Mouse (Mus musculus): ENCODE measurements at regions not wholly inside any gene's neighbourhood (a gene's known extent, or its start where the extent isn't known, plus 50 kb on each side); places are given as distances from the start of the nearest gene placed in this dataset.

- Histone ChIP-seq H3K36me3 (ENCODE audit: control insufficient read depth, insufficient read depth) (no peaks in the 10 kb centered on the region), H3K4me2 (ENCODE audit: low read depth) (no peak overlapping the region), H3K79me2 (ENCODE audit: control insufficient read depth, insufficient read depth) (no peaks in the 10 kb centered on the region), H3ac (ENCODE audit: control insufficient read depth, insufficient read length) (no peak overlapping the region), H3K4me3 (no peak overlapping the region), H3K27me3 (ENCODE audit: control insufficient read depth, insufficient read depth, insufficient read length) (no peaks in the 10 kb centered on the region)
- TF ChIP-seq MYOD1 (IDR thresholded peaks at IDR 0.05; ENCODE audit: control insufficient read depth in 1 of 3, insufficient read length in 2 of 3, low read depth in 2 of 3) (no peak), E2F4 (IDR thresholded peaks at IDR 0.05; ENCODE audit: insufficient read depth) (no peak), POLR2AphosphoS2 (IDR thresholded peaks at IDR 0.05; ENCODE audit: insufficient read length, low read depth) (no peak), TCF12 (IDR thresholded peaks at IDR 0.05; ENCODE audit: insufficient read depth, poor library complexity, severe bottlenecking) (no peak), MAX (IDR thresholded peaks at IDR 0.05; ENCODE audit: low read depth) (no peak), TCF3 (IDR thresholded peaks at IDR 0.05; ENCODE audit: insufficient read length, low read depth) (no peak), SRF (IDR thresholded peaks at IDR 0.05; ENCODE audit: control insufficient read depth, insufficient read length, low read depth) (no peak)
These were observed 147.2 kb upstream of the Plscr5 start for GRCm38 (mm10) chr9:92045472-92045905.

GRCm38 (mm10) chr9:92044161-92044560, 148.6 kb upstream of the Plscr5 start:
- TF ChIP-seq REST (IDR thresholded peaks at IDR 0.05; ENCODE audit: insufficient read depth, insufficient read length) (no peak), MAX (IDR thresholded peaks at IDR 0.05; ENCODE audit: low read depth) (no peak), TCF12 (IDR thresholded peaks at IDR 0.05; ENCODE audit: insufficient read depth, poor library complexity, severe bottlenecking) (no peak), POLR2AphosphoS2 (IDR thresholded peaks at IDR 0.05; ENCODE audit: insufficient read length, low read depth) (no peak), SRF (IDR thresholded peaks at IDR 0.05; ENCODE audit: control insufficient read depth, insufficient read length, low read depth) (no peak), MYOG (IDR thresholded peaks at IDR 0.05; ENCODE audit: control insufficient read depth in 1 of 3, insufficient read depth in 1 of 3, insufficient read length in 2 of 3, low read depth in 2 of 3) (no peak), USF1 (IDR thresholded peaks at IDR 0.05; ENCODE audit: low read depth) (no peak), POLR2A (IDR thresholded peaks at IDR 0.05; ENCODE audit: insufficient read length, low read depth) (no peak), TCF3 (IDR thresholded peaks at IDR 0.05; ENCODE audit: insufficient read length, low read depth) (no peak), CEBPB (IDR thresholded peaks at IDR 0.05; ENCODE audit: insufficient read depth, poor library complexity, severe bottlenecking) (no peak), E2F4 (IDR thresholded peaks at IDR 0.05; ENCODE audit: insufficient read depth) (no peak), MYOD1 (IDR thresholded peaks at IDR 0.05; ENCODE audit: control insufficient read depth in 1 of 3, insufficient read length in 2 of 3, low read depth in 2 of 3) (no peak)
- H3K27me3 ChIP-seq (ENCODE audit: control insufficient read depth, insufficient read depth, insufficient read length): no peaks in the 10 kb centered on the region
- no peaks in the 10 kb centered on the region for H3K79me2 ChIP-seq (ENCODE audit: control insufficient read depth, insufficient read depth)
- H3K4me3 ChIP-seq: no peak overlapping the region
- no peaks in the 10 kb centered on the region for H3K36me3 ChIP-seq (ENCODE audit: control insufficient read depth, insufficient read depth)
- H3K4me2 ChIP-seq (ENCODE audit: low read depth): no peak overlapping the region
- no peak overlapping the region for H3ac ChIP-seq (ENCODE audit: control insufficient read depth, insufficient read length)

GRCm38 (mm10) chr9:92016521-92016920, 176.2 kb upstream of the Plscr5 start:
- TF ChIP-seq CEBPB (IDR thresholded peaks at IDR 0.05; ENCODE audit: insufficient read depth, poor library complexity, severe bottlenecking): no peak
- TF ChIP-seq USF1 (IDR thresholded peaks at IDR 0.05; ENCODE audit: low read depth): no peak
- no peak for TF ChIP-seq MYOG (IDR thresholded peaks at IDR 0.05; ENCODE audit: control insufficient read depth in 1 of 3, insufficient read depth in 1 of 3, insufficient read length in 2 of 3, low read depth in 2 of 3)
- no peak for TF ChIP-seq E2F4 (IDR thresholded peaks at IDR 0.05; ENCODE audit: insufficient read depth)
- TF ChIP-seq POLR2AphosphoS2 (IDR thresholded peaks at IDR 0.05; ENCODE audit: insufficient read length, low read depth): no peak
- TF ChIP-seq TCF12 (IDR thresholded peaks at IDR 0.05; ENCODE audit: insufficient read depth, poor library complexity, severe bottlenecking): no peak
- no peak for TF ChIP-seq SRF (IDR thresholded peaks at IDR 0.05; ENCODE audit: control insufficient read depth, insufficient read length, low read depth)
- TF ChIP-seq POLR2A (IDR thresholded peaks at IDR 0.05; ENCODE audit: insufficient read length, low read depth): no peak
- no peak for TF ChIP-seq MAX (IDR thresholded peaks at IDR 0.05; ENCODE audit: low read depth)
- no peak for TF ChIP-seq REST (IDR thresholded peaks at IDR 0.05; ENCODE audit: insufficient read depth, insufficient read length)

GRCm38 (mm10) chr9:92015923-92016322, 176.8 kb upstream of the Plscr5 start:
- TF ChIP-seq TCF12 (IDR thresholded peaks at IDR 0.05; ENCODE audit: insufficient read depth, poor library complexity, severe bottlenecking): no peak
- no peak for TF ChIP-seq MYOD1 (IDR thresholded peaks at IDR 0.05; ENCODE audit: control insufficient read depth in 1 of 3, insufficient read length in 2 of 3, low read depth in 2 of 3)
- TF ChIP-seq POLR2AphosphoS2 (IDR thresholded peaks at IDR 0.05; ENCODE audit: insufficient read length, low read depth): no peak
- no peak for TF ChIP-seq REST (IDR thresholded peaks at IDR 0.05; ENCODE audit: insufficient read depth, insufficient read length)
- TF ChIP-seq CEBPB (IDR thresholded peaks at IDR 0.05; ENCODE audit: insufficient read depth, poor library complexity, severe bottlenecking): no peak
- no peak for TF ChIP-seq MAX (IDR thresholded peaks at IDR 0.05; ENCODE audit: low read depth)
- TF ChIP-seq SRF (IDR thresholded peaks at IDR 0.05; ENCODE audit: control insufficient read depth, insufficient read length, low read depth): no peak
- TF ChIP-seq TCF3 (IDR thresholded peaks at IDR 0.05; ENCODE audit: insufficient read length, low read depth): no peak
- no peak for TF ChIP-seq E2F4 (IDR thresholded peaks at IDR 0.05; ENCODE audit: insufficient read depth)
- no peak for TF ChIP-seq POLR2A (IDR thresholded peaks at IDR 0.05; ENCODE audit: insufficient read length, low read depth)
- no peak for TF ChIP-seq MYOG (IDR thresholded peaks at IDR 0.05; ENCODE audit: control insufficient read depth in 1 of 3, insufficient read depth in 1 of 3, insufficient read length in 2 of 3, low read depth in 2 of 3)
- no peak for TF ChIP-seq USF1 (IDR thresholded peaks at IDR 0.05; ENCODE audit: low read depth)
- H3K4me2 ChIP-seq (ENCODE audit: low read depth): no peak overlapping the region
- no peaks in the 10 kb centered on the region for H3K36me3 ChIP-seq (ENCODE audit: control insufficient read depth, insufficient read depth)
- no peaks in the 10 kb centered on the region for H3K79me2 ChIP-seq (ENCODE audit: control insufficient read depth, insufficient read depth)
- no peak overlapping the region for H3K4me3 ChIP-seq
- no peak overlapping the region for H3ac ChIP-seq (ENCODE audit: control insufficient read depth, insufficient read length)
- no peaks in the 10 kb centered on the region for H3K27me3 ChIP-seq (ENCODE audit: control insufficient read depth, insufficient read depth, insufficient read length)

More at GRCm38 (mm10) chr9:92016521-92016920, 176.2 kb upstream of the Plscr5 start:
- H3ac ChIP-seq (ENCODE audit: control insufficient read depth, insufficient read length): no peak overlapping the region
- no peaks in the 10 kb centered on the region for H3K36me3 ChIP-seq (ENCODE audit: control insufficient read depth, insufficient read depth)
- H3K4me3 ChIP-seq: no peak overlapping the region
- H3K4me2 ChIP-seq (ENCODE audit: low read depth): no peak overlapping the region
- H3K27me3 ChIP-seq (ENCODE audit: control insufficient read depth, insufficient read depth, insufficient read length): no peaks in the 10 kb centered on the region
- no peaks in the 10 kb centered on the region for H3K79me2 ChIP-seq (ENCODE audit: control insufficient read depth, insufficient read depth)

- no peaks in the 10 kb centered on the region for H3K36me3 ChIP-seq (ENCODE audit: control insufficient read depth, insufficient read depth)
- H3K27me3 ChIP-seq (ENCODE audit: control insufficient read depth, insufficient read depth, insufficient read length): no peaks in the 10 kb centered on the region
- TF ChIP-seq TCF3 (IDR thresholded peaks at IDR 0.05; ENCODE audit: insufficient read length, low read depth): no peak
- TF ChIP-seq REST (IDR thresholded peaks at IDR 0.05; ENCODE audit: insufficient read depth, insufficient read length): no peak
- TF ChIP-seq POLR2A (IDR thresholded peaks at IDR 0.05; ENCODE audit: insufficient read length, low read depth): no peak
- TF ChIP-seq E2F4 (IDR thresholded peaks at IDR 0.05; ENCODE audit: insufficient read depth): no peak
- no peak overlapping the region for H3K4me3 ChIP-seq
- H3K79me2 ChIP-seq (ENCODE audit: control insufficient read depth, insufficient read depth): no peaks in the 10 kb centered on the region
- H3ac ChIP-seq (ENCODE audit: control insufficient read depth, insufficient read length): no peak overlapping the region
- H3K4me2 ChIP-seq (ENCODE audit: low read depth): no peak overlapping the region
These were observed 204.5 kb upstream of the Plscr5 start for GRCm38 (mm10) chr9:91988240-91988639.
